Mouse (Mus musculus): ENCODE results near the gene Ppp1r1a.

- TF ChIP-seq CTCF (IDR thresholded peaks at IDR 0.05; ENCODE audit: low read depth) (no peak), EP300 (IDR thresholded peaks at IDR 0.05; ENCODE audit: low read depth) (no peak)
Measured at GRCm38 (mm10) chr15:103485106-103485505, 52.7 kb downstream of the Ppp1r1a start.

Measured in liver, postnatal 0 days (tissue).